Mouse (Mus musculus) spleen, adult 2 months (tissue): ENCODE data around the gene Pde4dip.

Experiments used
- CTCF ChIP-seq: fragments of 200-500 bp; IDR thresholded peaks from 2 replicates; pipeline ENCODE4 v1.5.1; 2011; ENCODE audit warnings: mild to moderate bottlenecking, inconsistent platforms; ENCODE audit not compliant: insufficient read depth, insufficient read length, insufficient replicate concordance; ENCODE audit errors: extremely low read depth
- POLR2A ChIP-seq: fragments of 200-500 bp; IDR thresholded peaks from 2 replicates; pipeline ENCODE4 v1.6.1; 2011; ENCODE audit warnings: low read depth, low read length, inconsistent platforms

DNA sequence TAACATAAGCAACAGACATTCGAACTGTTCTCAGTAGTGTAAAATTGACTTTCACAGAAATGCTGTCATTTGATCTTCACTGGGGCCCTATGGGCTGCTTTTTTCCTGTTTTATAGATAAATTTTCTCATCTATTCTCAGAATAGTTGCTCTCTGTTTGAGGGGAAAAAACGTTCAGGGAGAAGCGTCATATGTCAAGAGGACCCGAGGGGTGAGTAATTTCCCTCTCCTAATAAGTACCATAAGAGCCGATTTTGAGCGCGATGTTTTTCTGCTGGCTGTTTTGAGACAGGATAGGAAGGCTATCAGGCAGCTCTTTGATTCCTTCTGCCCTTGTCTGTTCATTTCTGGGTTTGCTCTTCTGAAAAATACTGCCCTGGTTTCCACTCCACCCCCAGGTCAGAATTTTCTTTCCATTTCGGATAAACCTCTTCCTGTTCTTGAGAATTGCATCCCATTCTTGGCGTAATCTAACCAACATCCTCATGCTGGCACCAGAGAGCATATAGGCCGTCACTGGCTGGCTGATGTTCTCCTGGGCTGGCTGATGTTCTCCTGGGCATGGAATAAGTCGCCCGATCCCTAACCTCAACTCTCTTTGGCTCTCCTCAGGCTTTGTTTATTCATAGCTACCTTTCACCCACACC lies 41.8 kb upstream of the Pde4dip start:
- TF ChIP-seq CTCF (no peak), POLR2A (no peak)
